Mouse (Mus musculus): Measurements from ENCODE around the gene Tmem259.

DNA sequence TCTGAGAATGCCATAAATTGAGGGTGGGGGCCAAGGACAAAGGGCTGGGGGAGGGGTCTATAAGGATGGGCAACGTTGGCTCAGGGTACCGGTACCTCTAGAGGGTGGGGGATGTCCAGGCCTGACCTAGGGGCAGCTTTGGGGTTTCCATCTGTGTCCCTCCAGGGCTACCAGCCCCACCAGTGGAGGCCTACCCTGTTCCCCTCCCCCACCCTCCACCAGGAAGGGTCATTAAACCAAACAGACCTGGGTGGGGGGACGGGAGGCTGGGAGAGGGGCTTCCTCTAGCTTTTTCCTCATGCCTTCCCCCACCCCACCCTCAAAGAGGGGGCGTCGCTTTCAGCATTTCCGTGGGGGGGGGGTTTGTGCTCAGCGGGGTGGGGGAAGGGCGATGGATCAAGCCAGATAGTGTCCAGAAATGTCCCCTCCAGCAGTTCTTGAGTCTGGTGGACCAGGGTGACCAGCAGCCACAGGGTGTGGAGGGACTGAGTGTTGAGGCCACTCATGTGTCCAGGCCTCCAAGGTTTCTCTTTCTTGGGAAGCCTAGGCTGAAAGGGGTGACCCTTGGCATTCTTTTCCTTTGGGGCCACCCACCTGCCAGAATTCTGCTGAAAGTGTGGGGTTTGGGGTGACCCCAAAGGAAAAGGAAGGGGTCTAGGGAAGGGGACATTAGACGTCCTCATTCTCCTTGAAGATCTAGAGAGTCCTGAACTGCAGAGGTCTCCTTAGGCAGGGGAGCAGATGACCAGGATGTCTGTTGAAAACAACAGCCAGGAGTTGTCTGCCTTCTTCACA is 55.0 kb downstream of the Tmem259 start:
- TF ChIP-seq CTCF (IDR thresholded peaks at IDR 0.05; ENCODE audit: low read depth, low read length) (no peak), POLR2A (IDR thresholded peaks at IDR 0.05; ENCODE audit: insufficient read depth, low read length) (no peak), EP300 (IDR thresholded peaks at IDR 0.05; ENCODE audit: insufficient read depth, low read depth, low read length) (no peak)
